Mouse (Mus musculus): ENCODE results near the gene Osbpl6.

DNA sequence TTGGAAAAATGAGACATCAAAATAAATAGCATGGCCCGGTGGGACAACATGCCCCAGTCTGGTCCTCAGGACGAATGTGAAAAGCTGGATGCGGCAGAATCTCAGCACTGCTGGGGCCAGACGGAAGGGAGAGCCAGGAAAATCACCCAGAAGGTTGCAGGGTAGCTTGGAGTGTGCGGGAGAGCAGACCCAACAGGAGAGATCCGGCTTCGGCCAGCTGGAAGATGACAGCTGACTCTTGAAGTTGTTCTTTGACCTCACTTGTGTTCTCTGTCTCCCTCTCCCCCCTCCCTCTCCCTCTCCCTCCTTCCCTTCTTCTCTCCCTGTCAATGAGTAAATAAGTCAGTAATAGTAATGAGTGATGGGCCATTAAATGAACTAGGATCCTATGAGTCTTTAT, 27.9 kb downstream of the Osbpl6 start:
- TF ChIP-seq GATA1 (IDR thresholded peaks at IDR 0.05; ENCODE audit: borderline replicate concordance, low read length) (no peak), CTCF (IDR thresholded peaks at IDR 0.05; ENCODE audit: low read depth, low read length) (no peak), TAL1 (conservative IDR thresholded peaks at IDR 0.05; ENCODE audit: low read depth, low read length) (no peak), POLR2AphosphoS5 (IDR thresholded peaks at IDR 0.05; ENCODE audit: insufficient replicate concordance, low read depth, low read length) (no peak), GATA2 (IDR thresholded peaks at IDR 0.05; ENCODE audit: borderline replicate concordance, low read depth, low read length) (no peak)
